In genomic region chr2:132079139-132079538, GRCm38 (mm10) we compare ENCODE assay signal across 22 mouse cellular contexts. TPM values are rescaled to one million over a fixed set of nuclear protein-coding genes. Genes with fewer than 3 reads are reported as not detected.
DNase-seq lines count a peak whose midpoint lies in the region; ATAC-seq and TF ChIP-seq lines count a peak whose summit lies in the region.
"Had no signal": no experiment of that assay in that cellular context is flagged by ENCODE, and none has a peak within 500 bp of the region (broad histone marks: within the 10 kb centered on the region; RNA-seq: fewer than 3 reads in every experiment).

No protein-coding gene starts in this region.

- H3K36me3 ChIP-seq in heart, embryonic 11.5 days (ENCODE audit: control insufficient read depth, insufficient read depth, low read length): no peaks in the 10 kb centered on the region
- H3K36me3 ChIP-seq in heart, postnatal 0 days (replicated peaks; ENCODE audit: control insufficient read depth, insufficient read depth, low read length): peaks cover 25% of the 10 kb centered on the region
- peaks cover 8% of the 10 kb centered on the region for H3K36me3 ChIP-seq in limb, embryonic 10.5 days

- peak; percentile 55; the same call in 1 of the 2 replicates for ATAC-seq in heart, embryonic 11.5 days (replicated peaks; ENCODE audit: insufficient number of reproducible peaks, low FRiP score, low TSS enrichment)
- ATAC-seq in heart, postnatal 0 days (ENCODE audit: insufficient read depth, low read depth): peak; percentile 84
- ATAC-seq: forebrain, postnatal 0 days; hindbrain, postnatal 0 days; intestine, embryonic 16.5 days; midbrain, embryonic 16.5 days had no signal

- H3K4me2 ChIP-seq in heart, embryonic 11.5 days: no peak overlapping the region
- H3K4me2 ChIP-seq in heart, postnatal 0 days (ENCODE audit: low read depth, low read length): no peak overlapping the region
- H3K4me2 ChIP-seq: liver, embryonic 15.5 days; lung, embryonic 15.5 days had no signal

- peak; percentile 97 for DNase-seq in heart, adult 11 months
- peak; percentile 58 for DNase-seq in heart, postnatal 0 days (ENCODE audit: low spot score)
- peak; percentile 37 for DNase-seq in limb, embryonic 10.5 days (ENCODE audit: low spot score)
- DNase-seq in frontal cortex, postnatal 14 days (ENCODE audit: low spot score in 2 of 2): no peak
- DNase-seq in cerebellum, postnatal 4 days (ENCODE audit: low spot score in 2 of 2): no peak
- DNase-seq in cerebellum, adult 8-10 months: no peak
- DNase-seq: adrenal gland, postnatal 25 days; cerebellum, adult 9-11 months; forebrain, postnatal 0 days; gastrocnemius, postnatal 36 days; kidney, adult 9 months; kidney, postnatal 25 days; lung, postnatal 36 days had no signal

- WGBS in heart, embryonic 11.5 days (ENCODE audit: insufficient replicate concordance): 39% methylated on average over 5 of the region's 5 CpGs
- WGBS in heart, postnatal 0 days: 29% methylated on average over 5 of the region's 5 CpGs
- WGBS in limb, embryonic 10.5 days: 71% methylated on average over 5 of the region's 5 CpGs

- no peaks in the 10 kb centered on the region for H3K27me3 ChIP-seq in heart, embryonic 11.5 days (ENCODE audit: control insufficient read depth, insufficient read depth, low read length)
- no peaks in the 10 kb centered on the region for H3K27me3 ChIP-seq in heart, postnatal 0 days (ENCODE audit: control insufficient read depth, insufficient read depth, low read length)
- H3K27me3 ChIP-seq in limb, embryonic 10.5 days (ENCODE audit: low read depth, poor library complexity, severe bottlenecking): no peaks in the 10 kb centered on the region
- H3K27me3 ChIP-seq: liver, embryonic 15.5 days; lung, embryonic 15.5 days; megakaryocyte, embryonic 14.5 days had no signal

- peaks cover 31% of the 10 kb centered on the region for H3K4me1 ChIP-seq in heart, embryonic 11.5 days (ENCODE audit: control insufficient read depth, insufficient read depth, low read length)
- H3K4me1 ChIP-seq in heart, postnatal 0 days (ENCODE audit: control insufficient read depth, insufficient read depth): peaks cover 24% of the 10 kb centered on the region
- peaks cover 16% of the 10 kb centered on the region for H3K4me1 ChIP-seq in limb, embryonic 10.5 days
- H3K4me1 ChIP-seq: forebrain, embryonic 10.5 days; liver, embryonic 15.5 days; lung, embryonic 15.5 days had no signal

- no peaks in the 10 kb centered on the region for H3K9me3 ChIP-seq in heart, embryonic 11.5 days (replicated peaks; ENCODE audit: control insufficient read depth, low read length)
- no peaks in the 10 kb centered on the region for H3K9me3 ChIP-seq in heart, postnatal 0 days (replicated peaks; ENCODE audit: control insufficient read depth, low read length)
- no peaks in the 10 kb centered on the region for H3K9me3 ChIP-seq in limb, embryonic 10.5 days (replicated peaks)
- H3K9me3 ChIP-seq: forebrain, embryonic 10.5 days; liver, embryonic 15.5 days; lung, embryonic 15.5 days; megakaryocyte, embryonic 14.5 days had no signal

- no peak overlapping the region for H3K4me3 ChIP-seq in heart, embryonic 11.5 days (ENCODE audit: low read depth, low read length)
- no peak overlapping the region for H3K4me3 ChIP-seq in heart, postnatal 0 days (ENCODE audit: low read depth, low read length)
- H3K4me3 ChIP-seq in limb, embryonic 10.5 days: no peak overlapping the region
- H3K4me3 ChIP-seq: forebrain, embryonic 10.5 days; layer of hippocampus, adult 2 months; liver, embryonic 15.5 days; lung, embryonic 15.5 days; megakaryocyte, embryonic 14.5 days had no signal

- no peak for TF ChIP-seq CTCF in heart, postnatal 0 days (IDR thresholded peaks at IDR 0.05; ENCODE audit: low read depth)

- H3K9ac ChIP-seq in heart, embryonic 11.5 days (ENCODE audit: low read depth, low read length): no peak overlapping the region
- H3K9ac ChIP-seq in heart, postnatal 0 days (replicated peaks; ENCODE audit: low read depth, low read length): no peak overlapping the region
- H3K9ac ChIP-seq: forebrain, postnatal 0 days; liver, embryonic 15.5 days; lung, embryonic 15.5 days had no signal

- H3K27ac ChIP-seq in heart, embryonic 11.5 days (ENCODE audit: low read depth, low read length): peak overlapping the region; percentile 64
- peak overlapping the region; percentile 51 for H3K27ac ChIP-seq in heart, postnatal 0 days (ENCODE audit: low read depth)
- peak overlapping the region; percentile 44; the same call in 1 of the 2 replicates for H3K27ac ChIP-seq in limb, embryonic 10.5 days
- H3K27ac ChIP-seq: forebrain, embryonic 10.5 days; hindbrain, postnatal 0 days; layer of hippocampus, adult 2 months; liver, embryonic 15.5 days; lung, embryonic 15.5 days had no signal

- TF ChIP-seq EP300 in heart, postnatal 0 days (IDR thresholded peaks at IDR 0.05; ENCODE audit: low read depth): peak; percentile 34; the same call in 1 of the 2 replicates

RNA-seq across cellular contexts. Expression of gene Rassf2, which starts 49.1 kb away (rescaled TPM):
- polyA plus RNA-seq in heart, embryonic 11.5 days (2014; fragmentation: Nextera tagmentation; extraction: Ambion mirVana): 3.1 and 3.9 TPM in 2 replicates
- total RNA-seq in heart, postnatal 0 days (2014; rRNA removed; ENCODE audit: low replicate concordance): 3.7 and 5.2 TPM in 2 replicates
- polyA plus RNA-seq in heart, postnatal 0 days (2015; fragmentation: Nextera tagmentation; extraction: Ambion mirVana): 2.6 and 2.7 TPM in 2 replicates
- 5.5 and 5.9 TPM in 2 replicates for polyA plus RNA-seq in limb, embryonic 10.5 days (2016; fragmentation: Nextera tagmentation; extraction: Ambion mirVana)

Comparison
In these comparisons a context has a peak if more than half of its experiments do, and no peak if none do; other contexts are left out.
1. DNase-seq: peak in heart, adult 11 months (single experiment), heart, postnatal 0 days (single experiment) and limb, embryonic 10.5 days (single experiment); none in frontal cortex, postnatal 14 days (0 of 2), cerebellum, postnatal 4 days (0 of 2) and cerebellum, adult 8-10 months (single experiment).
2. Peak in every context shown above with its lines, with median percentiles within 50 percentile points of each other: H3K27ac ChIP-seq.